Mouse (Mus musculus) thymus, adult 2 months (tissue): Measurements from ENCODE around the gene Cnnm1. TPM values are rescaled to one million over a fixed set of nuclear protein-coding genes. Genes with fewer than 3 reads are reported as not detected.

Source experiments
- DNase-seq: peaks from one replicate; pipeline ENCODE4 v3.0.0; 2021
- H3K27ac ChIP-seq: fragments of 200-500 bp; 2 replicates; pipeline ENCODE4 v1.5.1; 2012; ENCODE audit warnings: low read length, control low read depth; ENCODE audit not compliant: control insufficient read depth, insufficient read depth
- H3K27me3 ChIP-seq: fragments of 200-500 bp; 2 replicates; pipeline ENCODE4 v1.6.1; 2012; ENCODE audit warnings: mild to moderate bottlenecking, low read length, moderate library complexity, mixed read lengths; ENCODE audit not compliant: control insufficient read depth, insufficient read depth
- H3K36me3 ChIP-seq: fragments of 200-500 bp; 2 replicates; pipeline ENCODE4 v1.6.1; 2012; ENCODE audit warnings: mild to moderate bottlenecking, low read length, moderate library complexity; ENCODE audit not compliant: control insufficient read depth, insufficient read depth
- H3K4me1 ChIP-seq: fragments of 200-500 bp; replicated peaks from 2 replicates; pipeline ENCODE4 v1.6.1; 2012; ENCODE audit warnings: low read length; ENCODE audit not compliant: control insufficient read depth, insufficient read depth
- H3K4me3 ChIP-seq: fragments of 200-500 bp; 2 replicates; pipeline ENCODE4 v1.5.1; 2012; ENCODE audit warnings: mild to moderate bottlenecking, low read length, control low read depth, moderate library complexity; ENCODE audit not compliant: control insufficient read depth, insufficient read depth
- CTCF ChIP-seq: fragments of 200-500 bp; IDR thresholded peaks from 2 replicates; pipeline ENCODE4 v1.5.1; 2012; ENCODE audit warnings: mild to moderate bottlenecking, control low read depth, low read length, moderate library complexity, borderline replicate concordance; ENCODE audit not compliant: control insufficient read depth, poor library complexity, insufficient read depth; ENCODE audit errors: extremely low read depth
- POLR2A ChIP-seq: fragments of 200-500 bp; IDR thresholded peaks from 2 replicates; pipeline ENCODE4 v1.6.1; 2012; ENCODE audit warnings: mild to moderate bottlenecking, low read length, control low read depth, moderate library complexity; ENCODE audit not compliant: control insufficient read depth, poor library complexity, insufficient read depth; ENCODE audit errors: extremely low read depth
- WGBS: fragments of 180-500 bp; shearing (Covaris S2); methylation state at CpG from one replicate; pipeline ENCODE4 v1.1.7; 2018; 5-methylcytosine and 5-hydroxymethylcytosine counted together
- polyA plus RNA-seq: library from polyadenylated mRNA; depleted of rRNA; stranded (reverse); fragments of >200 nt; gene quantifications from 2 replicates; pipeline ENCODE4 v1.2.3, GENCODE M21; 2012

Cnnm1 gene
- polyA plus RNA-seq, 1 experiment = 2.9 TPM

- H3K27me3 ChIP-seq = no peaks in the 10 kb centered on the region
- H3K27ac ChIP-seq = no peak overlapping the region
- no peaks in the 10 kb centered on the region for H3K36me3 ChIP-seq
- H3K4me1 ChIP-seq = no peaks in the 10 kb centered on the region
- no peak overlapping the region for H3K4me3 ChIP-seq
- no peak for TF ChIP-seq CTCF
- TF ChIP-seq POLR2A = no peak
- no peak for DNase-seq
- WGBS = 87% methylated on average over 10 of the region's 10 CpGs
Observed at GRCm38 (mm10) chr19:43451563-43451962, 11.3 kb downstream of the Cnnm1 start.

- Histone ChIP-seq H3K4me3 (no peak overlapping the region), H3K27ac (no peak overlapping the region), H3K36me3 (no peaks in the 10 kb centered on the region), H3K27me3 (no peaks in the 10 kb centered on the region), H3K4me1 (no peaks in the 10 kb centered on the region)
- no peak for TF ChIP-seq CTCF
- no peak for TF ChIP-seq POLR2A
- no peak for DNase-seq
- WGBS = 95% methylated on average over 5 of the region's 5 CpGs
Observed at GRCm38 (mm10) chr19:43452176-43452575, 11.9 kb downstream of the Cnnm1 start.

GRCm38 (mm10) chr19:43453025-43453424, 12.8 kb downstream of the Cnnm1 start:
- Histone ChIP-seq H3K36me3 (no peaks in the 10 kb centered on the region), H3K27ac (no peak overlapping the region), H3K4me1 (no peaks in the 10 kb centered on the region), H3K27me3 (no peaks in the 10 kb centered on the region), H3K4me3 (no peak overlapping the region)
- no peak for DNase-seq
- WGBS = 89% methylated on average over 4 of the region's 4 CpGs
- no peak for TF ChIP-seq CTCF

- 65% methylated on average over 4 of the region's 4 CpGs for WGBS
- Histone ChIP-seq H3K36me3 (no peaks in the 10 kb centered on the region), H3K4me1 (no peaks in the 10 kb centered on the region), H3K4me3 (no peak overlapping the region), H3K27me3 (no peaks in the 10 kb centered on the region), H3K27ac (no peak overlapping the region)
- no peak for DNase-seq
- TF ChIP-seq CTCF = no peak
- no peak for TF ChIP-seq POLR2A
Observed at GRCm38 (mm10) chr19:43459948-43460347, 19.7 kb downstream of the Cnnm1 start.

- Histone ChIP-seq H3K27ac (no peak overlapping the region), H3K4me3 (no peak overlapping the region), H3K36me3 (no peaks in the 10 kb centered on the region), H3K27me3 (no peaks in the 10 kb centered on the region), H3K4me1 (no peaks in the 10 kb centered on the region)
- no peak for TF ChIP-seq CTCF
- TF ChIP-seq POLR2A = no peak
- WGBS = 94% methylated on average over 12 of the region's 12 CpGs
- no peak for DNase-seq
Observed at GRCm38 (mm10) chr19:43460481-43460880, 20.2 kb downstream of the Cnnm1 start.

- no peaks in the 10 kb centered on the region for H3K4me1 ChIP-seq
- no peaks in the 10 kb centered on the region for H3K27me3 ChIP-seq
- H3K4me3 ChIP-seq = no peak overlapping the region
- DNase-seq = no peak
- H3K27ac ChIP-seq = no peak overlapping the region
- 96% methylated on average over 3 of the region's 3 CpGs for WGBS
- no peak for TF ChIP-seq POLR2A
- no peak for TF ChIP-seq CTCF
- H3K36me3 ChIP-seq = no peaks in the 10 kb centered on the region
Observed at GRCm38 (mm10) chr19:43462141-43462540, 21.9 kb downstream of the Cnnm1 start.

GRCm38 (mm10) chr19:43463546-43464293, 23.5 kb downstream of the Cnnm1 start:
- H3K27ac ChIP-seq = no peak overlapping the region
- H3K27me3 ChIP-seq = no peaks in the 10 kb centered on the region
- H3K36me3 ChIP-seq = no peaks in the 10 kb centered on the region
- no peak overlapping the region for H3K4me3 ChIP-seq
- no peaks in the 10 kb centered on the region for H3K4me1 ChIP-seq
- no peak for DNase-seq
- 90% methylated on average over 7 of the region's 7 CpGs for WGBS
- TF ChIP-seq CTCF (no peak), POLR2A (no peak)
